Comparison of ENCODE assay signal across 7 mouse cellular contexts in the genomic region with DNA sequence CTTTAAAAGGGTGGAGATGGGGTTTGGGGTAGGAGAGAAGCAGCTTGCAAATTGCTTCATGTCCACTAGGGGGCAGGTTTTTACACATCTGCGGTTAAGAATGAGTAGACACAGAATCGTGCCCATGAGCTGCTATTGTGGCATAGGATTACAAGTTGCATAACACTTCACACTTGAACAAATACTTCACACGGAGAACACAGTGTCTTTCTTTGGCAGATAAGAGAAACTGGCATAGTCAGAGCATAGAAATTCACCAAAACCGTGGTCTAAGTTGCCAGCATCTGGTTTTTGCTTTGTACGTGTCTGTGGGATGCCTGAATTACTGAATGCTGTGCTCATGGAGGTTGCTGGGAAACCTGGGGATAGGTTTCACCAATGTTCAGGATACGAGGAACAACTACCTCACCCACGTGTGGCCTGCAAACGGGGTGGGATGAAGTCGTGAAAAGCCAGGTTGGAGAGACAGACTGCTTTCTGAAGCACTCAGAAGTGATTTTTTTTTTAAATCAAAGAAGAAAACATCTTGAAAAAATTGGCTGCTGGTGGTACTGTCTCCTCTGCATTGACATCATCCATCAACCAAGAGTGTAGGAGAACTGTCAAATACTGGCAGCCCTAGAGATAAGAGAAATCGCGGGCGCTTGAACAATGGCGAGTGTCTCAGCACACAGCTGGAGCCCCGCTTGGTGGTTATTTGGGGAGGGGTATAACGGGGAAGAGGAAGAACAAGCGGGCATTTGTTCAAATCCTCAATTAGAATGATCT.
A peak's percentile ranks its signal among the peaks of the same experiment; 100 is the strongest.
DNase-seq lines count a peak whose midpoint lies in the region; ATAC-seq and TF ChIP-seq lines count a peak whose summit lies in the region.

No protein-coding gene starts in this region.

- no peak overlapping the region for H3K9ac ChIP-seq in forebrain, embryonic 16.5 days (replicated peaks; ENCODE audit: low read depth, low read length)
- no peak overlapping the region for H3K9ac ChIP-seq in lung, embryonic 14.5 days

- DNase-seq in NIH3T3 (ENCODE audit: low read depth) = peak; percentile 81
- peak; percentile 23 for DNase-seq in cerebellum, adult 11 months
- peak; percentile 68 to 70 for DNase-seq in layer of hippocampus, adult 2 months (ENCODE audit: low spot score in 2 of 2)
- DNase-seq in lung, embryonic 14.5 days = peak; percentile 88
- peak; percentile 80 for DNase-seq in retina, postnatal 1 day

- peaks cover 13% of the 10 kb centered on the region for H3K4me1 ChIP-seq in forebrain, embryonic 16.5 days (replicated peaks; ENCODE audit: control insufficient read depth, insufficient read depth, low read length)
- H3K4me1 ChIP-seq in lung, embryonic 14.5 days (ENCODE audit: insufficient read depth) = no peaks in the 10 kb centered on the region

- WGBS in forebrain, embryonic 16.5 days = 24% methylated on average over 16 of the region's 16 CpGs
- WGBS in lung, embryonic 14.5 days = 8% methylated on average over 16 of the region's 16 CpGs

- H3K9me3 ChIP-seq in forebrain, embryonic 16.5 days (ENCODE audit: control insufficient read depth, low read length) = no peaks in the 10 kb centered on the region
- no peaks in the 10 kb centered on the region for H3K9me3 ChIP-seq in lung, embryonic 14.5 days (ENCODE audit: low read depth, low read length)

- H3K27ac ChIP-seq in forebrain, embryonic 16.5 days (ENCODE audit: low read length) = peak overlapping the region; percentile 5; the same call in 1 of the 2 replicates
- peak overlapping the region; percentile 88 for H3K27ac ChIP-seq in layer of hippocampus, adult 2 months
- no peak overlapping the region for H3K27ac ChIP-seq in lung, embryonic 14.5 days (ENCODE audit: low read depth)

- H3K4me3 ChIP-seq in forebrain, embryonic 16.5 days (replicated peaks; ENCODE audit: low read length) = no peak overlapping the region
- peak overlapping the region; percentile 33 for H3K4me3 ChIP-seq in layer of hippocampus, adult 2 months
- H3K4me3 ChIP-seq in lung, embryonic 14.5 days (ENCODE audit: low read depth, low read length) = no peak overlapping the region

- ATAC-seq in forebrain, embryonic 16.5 days = peak; percentile 66
- peak; percentile 81 to 84 for ATAC-seq in hematopoietic stem cell, adult 5-6 weeks (replicated peaks in 1 of 2; ENCODE audit: insufficient read depth in 1 of 2, low FRiP score in 2 of 2, low TSS enrichment in 1 of 2, low read depth in 1 of 2, poor library complexity in 2 of 2, severe bottlenecking in 2 of 2)
- ATAC-seq in lung, embryonic 14.5 days (ENCODE audit: insufficient read depth) = peak; percentile 77

- TF ChIP-seq CTCF in layer of hippocampus, adult 2 months (conservative IDR thresholded peaks at IDR 0.05) = peak; percentile 95
- TF ChIP-seq CTCF in lung, embryonic 14.5 days (IDR thresholded peaks at IDR 0.05; ENCODE audit: low read depth) = peak; percentile 84

- peak overlapping the region; percentile 40 for H3K4me2 ChIP-seq in forebrain, embryonic 16.5 days (ENCODE audit: low read length)
- peak overlapping the region; percentile 42 for H3K4me2 ChIP-seq in lung, embryonic 14.5 days

- no peaks in the 10 kb centered on the region for H3K27me3 ChIP-seq in forebrain, embryonic 16.5 days (replicated peaks; ENCODE audit: control insufficient read depth, insufficient read depth, low read length)
- no peaks in the 10 kb centered on the region for H3K27me3 ChIP-seq in lung, embryonic 14.5 days (ENCODE audit: insufficient read depth, low read length)

- no peaks in the 10 kb centered on the region for H3K36me3 ChIP-seq in forebrain, embryonic 16.5 days (ENCODE audit: control insufficient read depth, insufficient read depth)
- H3K36me3 ChIP-seq in lung, embryonic 14.5 days (ENCODE audit: insufficient read depth) = no peaks in the 10 kb centered on the region

Comparison
In these comparisons a context has a peak if more than half of its experiments do, and no peak if none do; other contexts are left out.
1. DNase-seq: peak in every context shown above with its lines; median percentile 88 in lung, embryonic 14.5 days; 81 in NIH3T3; 80 in retina, postnatal 1 day; 69 in layer of hippocampus, adult 2 months; 23 in cerebellum, adult 11 months.